Mouse (Mus musculus): ENCODE measurements at regions not wholly inside any gene's neighbourhood (a gene's known extent, or its start where the extent isn't known, plus 50 kb on each side); places are given as distances from the start of the nearest gene placed in this dataset.

GRCm38 (mm10) chr9:41524591-41524990 lies 363.1 kb upstream of the Ubash3b start:
- ATAC-seq, result no peak
- Histone ChIP-seq H3K27me3 (replicated peaks) (no peaks in the 10 kb centered on the region), H3K9me3 (replicated peaks) (no peaks in the 10 kb centered on the region), H3K4me1 (no peaks in the 10 kb centered on the region), H3K27ac (no peak overlapping the region), H3K4me2 (no peak overlapping the region), H3K4me3 (no peak overlapping the region), H3K36me3 (no peaks in the 10 kb centered on the region), H3K9ac (no peak overlapping the region)
- WGBS (ENCODE audit: insufficient replicate concordance), result 70% methylated on average over 7 of the region's 7 CpGs

GRCm38 (mm10) chr9:41523969-41524368 lies 362.5 kb upstream of the Ubash3b start:
- Histone ChIP-seq H3K4me2 (no peak overlapping the region), H3K27me3 (replicated peaks) (no peaks in the 10 kb centered on the region), H3K9ac (no peak overlapping the region), H3K27ac (no peak overlapping the region), H3K4me3 (no peak overlapping the region), H3K36me3 (no peaks in the 10 kb centered on the region), H3K4me1 (no peaks in the 10 kb centered on the region), H3K9me3 (replicated peaks) (no peaks in the 10 kb centered on the region)
- WGBS (ENCODE audit: insufficient replicate concordance), result 86% methylated on average over 2 of the region's 2 CpGs
- ATAC-seq, result no peak

- H3K9me3 ChIP-seq (replicated peaks), result no peaks in the 10 kb centered on the region
- 67% methylated on average over 1 of the region's 1 CpGs for WGBS (ENCODE audit: insufficient replicate concordance)
- H3K36me3 ChIP-seq, result no peaks in the 10 kb centered on the region
- ATAC-seq, result no peak
- no peaks in the 10 kb centered on the region for H3K4me1 ChIP-seq
- H3K4me2 ChIP-seq, result no peak overlapping the region
- H3K4me3 ChIP-seq, result no peak overlapping the region
- no peaks in the 10 kb centered on the region for H3K27me3 ChIP-seq (replicated peaks)
- no peak overlapping the region for H3K9ac ChIP-seq
- H3K27ac ChIP-seq, result no peak overlapping the region
Measured at GRCm38 (mm10) chr9:41522302-41522701, 360.8 kb upstream of the Ubash3b start.

GRCm38 (mm10) chr9:41517787-41518186 lies 356.3 kb upstream of the Ubash3b start:
- no peaks in the 10 kb centered on the region for H3K9me3 ChIP-seq (replicated peaks)
- H3K36me3 ChIP-seq, result no peaks in the 10 kb centered on the region
- H3K4me2 ChIP-seq, result no peak overlapping the region
- H3K4me3 ChIP-seq, result no peak overlapping the region
- no peaks in the 10 kb centered on the region for H3K4me1 ChIP-seq
- no peaks in the 10 kb centered on the region for H3K27me3 ChIP-seq (replicated peaks)
- ATAC-seq, result no peak
- 71% methylated on average over 2 of the region's 2 CpGs for WGBS (ENCODE audit: insufficient replicate concordance)
- H3K9ac ChIP-seq, result no peak overlapping the region
- no peak overlapping the region for H3K27ac ChIP-seq

GRCm38 (mm10) chr9:41517053-41517696 lies 355.7 kb upstream of the Ubash3b start:
- 79% methylated on average over 2 of the region's 2 CpGs for WGBS (ENCODE audit: insufficient replicate concordance)

GRCm38 (mm10) chr9:41515192-41515591 lies 353.7 kb upstream of the Ubash3b start:
- Histone ChIP-seq H3K36me3 (no peaks in the 10 kb centered on the region), H3K4me1 (no peaks in the 10 kb centered on the region), H3K4me2 (no peak overlapping the region), H3K27me3 (replicated peaks) (no peaks in the 10 kb centered on the region), H3K4me3 (no peak overlapping the region), H3K27ac (no peak overlapping the region), H3K9me3 (replicated peaks) (no peaks in the 10 kb centered on the region), H3K9ac (no peak overlapping the region)
- no peak for ATAC-seq

More at GRCm38 (mm10) chr9:41517053-41517696, 355.7 kb upstream of the Ubash3b start:
- Histone ChIP-seq H3K4me2 (no peak overlapping the region), H3K9ac (no peak overlapping the region), H3K27me3 (replicated peaks) (no peaks in the 10 kb centered on the region), H3K4me3 (no peak overlapping the region), H3K36me3 (no peaks in the 10 kb centered on the region), H3K9me3 (replicated peaks) (no peaks in the 10 kb centered on the region), H3K4me1 (no peaks in the 10 kb centered on the region), H3K27ac (no peak overlapping the region)
- ATAC-seq, result no peak

GRCm38 (mm10) chr9:41513701-41514100 lies 352.2 kb upstream of the Ubash3b start:
- ATAC-seq, result no peak
- H3K4me3 ChIP-seq, result no peak overlapping the region
- no peak overlapping the region for H3K9ac ChIP-seq
- H3K27me3 ChIP-seq (replicated peaks), result no peaks in the 10 kb centered on the region
- H3K27ac ChIP-seq, result no peak overlapping the region
- 45% methylated on average over 1 of the region's 1 CpGs for WGBS (ENCODE audit: insufficient replicate concordance)
- H3K4me1 ChIP-seq, result no peaks in the 10 kb centered on the region
- H3K4me2 ChIP-seq, result no peak overlapping the region
- H3K9me3 ChIP-seq (replicated peaks), result no peaks in the 10 kb centered on the region
- no peaks in the 10 kb centered on the region for H3K36me3 ChIP-seq

GRCm38 (mm10) chr9:41509597-41509996 lies 348.1 kb upstream of the Ubash3b start:
- H3K27ac ChIP-seq, result no peak overlapping the region
- ATAC-seq, result no peak
- H3K9ac ChIP-seq, result no peak overlapping the region
- H3K4me1 ChIP-seq, result no peaks in the 10 kb centered on the region
- no peak overlapping the region for H3K4me2 ChIP-seq
- H3K4me3 ChIP-seq, result no peak overlapping the region
- 58% methylated on average over 2 of the region's 2 CpGs for WGBS (ENCODE audit: insufficient replicate concordance)
- H3K27me3 ChIP-seq (replicated peaks), result no peaks in the 10 kb centered on the region
- no peaks in the 10 kb centered on the region for H3K36me3 ChIP-seq
- H3K9me3 ChIP-seq (replicated peaks), result no peaks in the 10 kb centered on the region

- H3K36me3 ChIP-seq, result no peaks in the 10 kb centered on the region
- no peaks in the 10 kb centered on the region for H3K27me3 ChIP-seq (replicated peaks)
- no peak overlapping the region for H3K9ac ChIP-seq
- 79% methylated on average over 5 of the region's 5 CpGs for whole genome bisulfite sequencing (ENCODE audit: insufficient replicate concordance)
- no peak overlapping the region for H3K4me3 ChIP-seq
- no peak overlapping the region for H3K4me2 ChIP-seq
- H3K27ac ChIP-seq, result no peak overlapping the region
- ATAC-seq, result no peak
- no peaks in the 10 kb centered on the region for H3K9me3 ChIP-seq (replicated peaks)
- no peaks in the 10 kb centered on the region for H3K4me1 ChIP-seq
Measured at GRCm38 (mm10) chr9:41508746-41509145, 347.2 kb upstream of the Ubash3b start.

- 72% methylated on average over 5 of the region's 5 CpGs for WGBS (ENCODE audit: insufficient replicate concordance)
- no peak for ATAC-seq
- Histone ChIP-seq H3K9ac (no peak overlapping the region), H3K36me3 (no peaks in the 10 kb centered on the region), H3K4me1 (no peaks in the 10 kb centered on the region), H3K27me3 (replicated peaks) (no peaks in the 10 kb centered on the region), H3K9me3 (replicated peaks) (no peaks in the 10 kb centered on the region), H3K4me3 (no peak overlapping the region), H3K27ac (no peak overlapping the region), H3K4me2 (no peak overlapping the region)
Measured at GRCm38 (mm10) chr9:41498326-41498725, 336.8 kb upstream of the Ubash3b start.

- H3K36me3 ChIP-seq, result no peaks in the 10 kb centered on the region
- H3K9me3 ChIP-seq (replicated peaks), result no peaks in the 10 kb centered on the region
- no peak overlapping the region for H3K4me3 ChIP-seq
- H3K9ac ChIP-seq, result no peak overlapping the region
- H3K4me2 ChIP-seq, result no peak overlapping the region
- ATAC-seq, result no peak
- 74% methylated on average over 3 of the region's 3 CpGs for WGBS (ENCODE audit: insufficient replicate concordance)
- no peaks in the 10 kb centered on the region for H3K27me3 ChIP-seq (replicated peaks)
- no peaks in the 10 kb centered on the region for H3K4me1 ChIP-seq
- H3K27ac ChIP-seq, result no peak overlapping the region
Measured at GRCm38 (mm10) chr9:41490112-41490511, 328.6 kb upstream of the Ubash3b start.

- H3K27ac ChIP-seq, result no peak overlapping the region
- H3K36me3 ChIP-seq, result no peaks in the 10 kb centered on the region
- H3K4me1 ChIP-seq, result no peaks in the 10 kb centered on the region
- no peak overlapping the region for H3K4me2 ChIP-seq
- H3K4me3 ChIP-seq, result no peak overlapping the region
- ATAC-seq, result no peak
- 55% methylated on average over 2 of the region's 2 CpGs for WGBS (ENCODE audit: insufficient replicate concordance)
- no peaks in the 10 kb centered on the region for H3K9me3 ChIP-seq (replicated peaks)
- H3K27me3 ChIP-seq (replicated peaks), result no peaks in the 10 kb centered on the region
- H3K9ac ChIP-seq, result no peak overlapping the region
Measured at GRCm38 (mm10) chr9:41488046-41488445, 326.5 kb upstream of the Ubash3b start.

- H3K4me3 ChIP-seq, result no peak overlapping the region
- no peaks in the 10 kb centered on the region for H3K4me1 ChIP-seq
- no peaks in the 10 kb centered on the region for H3K9me3 ChIP-seq (replicated peaks)
- no peak overlapping the region for H3K4me2 ChIP-seq
- no peak overlapping the region for H3K9ac ChIP-seq
- H3K27ac ChIP-seq, result no peak overlapping the region
- no peak for ATAC-seq
- H3K36me3 ChIP-seq, result no peaks in the 10 kb centered on the region
- WGBS (ENCODE audit: insufficient replicate concordance), result 74% methylated on average over 3 of the region's 3 CpGs
- no peaks in the 10 kb centered on the region for H3K27me3 ChIP-seq (replicated peaks)
Measured at GRCm38 (mm10) chr9:41483218-41483617, 321.7 kb upstream of the Ubash3b start.

Data from liver, embryonic 12.5 days (tissue).